Mouse (Mus musculus): ENCODE measurements around the gene Klc2.

The Klc2 gene

GRCm38 (mm10) chr19:5106074-5106473 lies 12.3 kb downstream of the Klc2 start:
- DNase-seq (ENCODE audit: low spot score in 2 of 2) = no peak

GRCm38 (mm10) chr19:5098363-5099143 lies 19.8 kb downstream of the Klc2 start, which contains the start of gene Cnih2:
Cnih2 (minus strand) TSS chr19:5098521.
- peak in 1 of 2 experiments; percentile 74 for DNase-seq (ENCODE audit: low spot score in 2 of 2)

- no peak for DNase-seq (ENCODE audit: low spot score in 2 of 2)
These were observed 20.6 kb downstream of the Klc2 start for GRCm38 (mm10) chr19:5097521-5098362.

- DNase-seq (ENCODE audit: low spot score in 2 of 2) = no peak
These were observed 22.4 kb downstream of the Klc2 start for GRCm38 (mm10) chr19:5095887-5096474.

- peak in 1 of 2 experiments; percentile 45 for DNase-seq (ENCODE audit: low spot score in 2 of 2)
These were observed 23.5 kb downstream of the Klc2 start for GRCm38 (mm10) chr19:5094746-5095417.

- peak; percentile 97 to 98 for DNase-seq (ENCODE audit: low spot score in 2 of 2)
These were observed 24.1 kb downstream of the Klc2 start for GRCm38 (mm10) chr19:5094243-5094632.

GRCm38 (mm10) chr19:5093481-5094242 lies 24.7 kb downstream of the Klc2 start:
- DNase-seq (ENCODE audit: low spot score in 2 of 2) = no peak

- DNase-seq (ENCODE audit: low spot score in 2 of 2) = no peak
These were observed 26.3 kb downstream of the Klc2 start for GRCm38 (mm10) chr19:5092083-5092482.

GRCm38 (mm10) chr19:5089324-5089723 lies 29.0 kb downstream of the Klc2 start:
- no peak for DNase-seq (ENCODE audit: low spot score in 2 of 2)

GRCm38 (mm10) chr19:5087884-5088728 lies 30.3 kb downstream of the Klc2 start, which contains the start of gene Yif1a:
Yif1a (plus strand) TSS chr19:5088538.
- DNase-seq (ENCODE audit: low spot score in 2 of 2) = peak; percentile 92 to 98

GRCm38 (mm10) chr19:5086533-5086932 lies 31.8 kb downstream of the Klc2 start:
- DNase-seq (ENCODE audit: low spot score in 2 of 2) = peak in 1 of 2 experiments; percentile 3

GRCm38 (mm10) chr19:5085145-5085863 lies 33.1 kb downstream of the Klc2 start, which contains the start of gene Tmem151a:
Tmem151a (minus strand) TSS chr19:5085531.
- peak in 1 of 2 experiments; percentile 65 for DNase-seq (ENCODE audit: low spot score in 2 of 2)

GRCm38 (mm10) chr19:5084834-5085144 lies 33.6 kb downstream of the Klc2 start:
- DNase-seq (ENCODE audit: low spot score in 2 of 2) = no peak

GRCm38 (mm10) chr19:5083961-5084833 lies 34.2 kb downstream of the Klc2 start:
- no peak for DNase-seq (ENCODE audit: low spot score in 2 of 2)

- DNase-seq (ENCODE audit: low spot score in 2 of 2) = no peak
These were observed 35.8 kb downstream of the Klc2 start for GRCm38 (mm10) chr19:5082596-5082995.

- DNase-seq (ENCODE audit: low spot score in 2 of 2) = no peak
These were observed 36.4 kb downstream of the Klc2 start for GRCm38 (mm10) chr19:5082005-5082404.

GRCm38 (mm10) chr19:5079279-5079678 lies 39.1 kb downstream of the Klc2 start:
- no peak for DNase-seq (ENCODE audit: low spot score in 2 of 2)

GRCm38 (mm10) chr19:5073518-5073917 lies 44.8 kb downstream of the Klc2 start:
- DNase-seq (ENCODE audit: low spot score in 2 of 2) = peak in 1 of 2 experiments; percentile 16

Measured in frontal cortex, postnatal 36 days (tissue).